Mouse (Mus musculus): ENCODE results near the gene Psg16. TPM values are rescaled to one million over a fixed set of nuclear protein-coding genes. Genes with fewer than 3 reads are reported as not detected.

Gene Psg16
- polyA plus RNA-seq, 1 experiment from 2014 or later, result 4.9 TPM

DNA sequence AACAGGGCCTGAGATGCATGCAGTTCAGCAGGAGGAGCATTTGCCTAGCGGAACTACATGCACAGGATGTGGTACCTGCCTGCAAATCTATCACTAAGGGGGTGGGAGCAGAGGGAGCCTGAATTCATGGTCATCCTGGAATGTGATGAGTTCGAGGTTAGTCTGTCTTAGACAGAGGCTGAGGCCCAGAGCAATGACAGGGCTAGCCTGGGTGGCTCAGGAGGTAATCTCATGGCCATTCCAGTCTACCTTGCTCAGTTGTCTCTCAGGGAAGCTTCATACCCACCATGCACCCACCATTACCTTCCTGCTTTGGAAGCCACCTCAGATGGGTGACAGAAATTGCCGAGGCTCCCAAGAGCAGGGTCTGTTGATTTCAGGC lies 14.4 kb upstream of the Psg16 start:
- Histone ChIP-seq H3K27me3 (ENCODE audit: control insufficient read depth, insufficient read depth, low read length) (peaks cover 16% of the 10 kb centered on the region), H3K27ac (replicated peaks; ENCODE audit: low read depth, low read length) (0 out of 2 replicates have a peak overlapping the region, but pooled peaks have one; percentile 20), H3K4me1 (ENCODE audit: control insufficient read depth, insufficient read depth, low read length) (peaks cover 33% of the 10 kb centered on the region), H3K9me3 (ENCODE audit: control insufficient read depth, low read length) (no peaks in the 10 kb centered on the region), H3K4me2 (ENCODE audit: low read length) (no peak overlapping the region), H3K4me3 (replicated peaks; ENCODE audit: low read depth, low read length) (no peak overlapping the region), H3K36me3 (ENCODE audit: control insufficient read depth, insufficient read depth, low read length) (no peaks in the 10 kb centered on the region), H3K9ac (replicated peaks; ENCODE audit: low read length) (no peak overlapping the region)
- 80% methylated on average over 3 of the region's 3 CpGs for WGBS
- DNase-seq, result no peak
- ATAC-seq (ENCODE audit: low FRiP score, low TSS enrichment), result no peak

- H3K4me1 ChIP-seq (ENCODE audit: control insufficient read depth, insufficient read depth, low read length), result peaks cover 33% of the 10 kb centered on the region
Measured at GRCm38 (mm10) chr7:17060031-17060781, 13.6 kb upstream of the Psg16 start.

GRCm38 (mm10) chr7:17060782-17061605 lies 12.8 kb upstream of the Psg16 start:
- no peak overlapping the region for H3K4me3 ChIP-seq (replicated peaks; ENCODE audit: low read depth, low read length)

More at GRCm38 (mm10) chr7:17060031-17060781, 13.6 kb upstream of the Psg16 start:
- Histone ChIP-seq H3K9me3 (ENCODE audit: control insufficient read depth, low read length) (no peaks in the 10 kb centered on the region), H3K4me2 (ENCODE audit: low read length) (peak overlapping the region; percentile 22; the same call in 1 of the 2 replicates), H3K9ac (replicated peaks; ENCODE audit: low read length) (no peak overlapping the region), H3K36me3 (ENCODE audit: control insufficient read depth, insufficient read depth, low read length) (no peaks in the 10 kb centered on the region), H3K4me3 (replicated peaks; ENCODE audit: low read depth, low read length) (no peak overlapping the region), H3K27ac (replicated peaks; ENCODE audit: low read depth, low read length) (no peak overlapping the region), H3K27me3 (ENCODE audit: control insufficient read depth, insufficient read depth, low read length) (peaks cover 16% of the 10 kb centered on the region)
- ATAC-seq (ENCODE audit: low FRiP score, low TSS enrichment) (no peak), DNase-seq (peak; percentile 89)
- 44% methylated on average over 9 of the region's 9 CpGs for WGBS

DNA sequence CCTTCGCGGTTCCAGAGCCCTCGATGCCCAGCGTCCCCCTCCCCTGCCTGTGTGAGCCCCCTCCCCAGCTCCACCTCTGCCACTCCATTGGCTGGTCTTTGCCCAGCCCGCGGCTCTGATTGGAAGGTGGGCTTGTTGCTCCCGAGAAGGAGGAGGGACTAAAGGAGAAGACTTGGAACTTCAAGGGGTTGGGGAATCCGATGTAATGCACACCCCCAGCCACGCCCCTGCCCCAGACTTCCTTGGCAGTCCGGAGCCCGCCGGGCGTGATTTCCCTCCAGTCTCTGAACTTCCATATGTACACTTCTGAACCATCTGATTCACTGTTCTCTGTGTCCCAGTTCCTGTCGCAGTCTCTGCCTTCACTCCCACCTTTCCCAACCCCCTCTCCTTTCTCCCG lies 11.5 kb upstream of the Psg16 start, which contains the start of gene Hif3a:
Hif3a (minus strand) TSS at position 39 of the 400 bp plus-strand sequence.
- Histone ChIP-seq H3K27me3 (ENCODE audit: control insufficient read depth, insufficient read depth, low read length) (peaks cover 16% of the 10 kb centered on the region), H3K36me3 (ENCODE audit: control insufficient read depth, insufficient read depth, low read length) (no peaks in the 10 kb centered on the region), H3K9me3 (ENCODE audit: control insufficient read depth, low read length) (no peaks in the 10 kb centered on the region), H3K9ac (replicated peaks; ENCODE audit: low read length) (peak within 1 kb of the TSS; percentile 39; the same call in 1 of the 2 replicates), H3K27ac (replicated peaks; ENCODE audit: low read depth, low read length) (no peak within 1 kb of the TSS), H3K4me1 (ENCODE audit: control insufficient read depth, insufficient read depth, low read length) (peaks cover 22% of the 10 kb centered on the region), H3K4me2 (ENCODE audit: low read length) (peak within 1 kb of the TSS; percentile 64), H3K4me3 (replicated peaks; ENCODE audit: low read depth, low read length) (peak within 1 kb of the TSS; percentile 35)
- DNase-seq (peak; percentile 85), ATAC-seq (ENCODE audit: low FRiP score, low TSS enrichment) (peak; percentile 81)
- WGBS, result 0% methylated on average over 15 of the region's 15 CpGs

More at GRCm38 (mm10) chr7:17060782-17061605, 12.8 kb upstream of the Psg16 start:
- Histone ChIP-seq H3K9ac (replicated peaks; ENCODE audit: low read length) (no peak overlapping the region), H3K27me3 (ENCODE audit: control insufficient read depth, insufficient read depth, low read length) (peaks cover 16% of the 10 kb centered on the region), H3K36me3 (ENCODE audit: control insufficient read depth, insufficient read depth, low read length) (no peaks in the 10 kb centered on the region), H3K27ac (replicated peaks; ENCODE audit: low read depth, low read length) (no peak overlapping the region), H3K4me1 (ENCODE audit: control insufficient read depth, insufficient read depth, low read length) (peaks cover 31% of the 10 kb centered on the region), H3K4me2 (ENCODE audit: low read length) (peak overlapping the region; percentile 64), H3K9me3 (ENCODE audit: control insufficient read depth, low read length) (no peaks in the 10 kb centered on the region)
- ATAC-seq (ENCODE audit: low FRiP score, low TSS enrichment) (no peak), DNase-seq (peak; percentile 7)
- 74% methylated on average over 22 of the region's 22 CpGs for WGBS

GRCm38 (mm10) chr7:17062845-17063244 lies 11.0 kb upstream of the Psg16 start:
- peak; percentile 5; the same call in 1 of the 2 replicates for ATAC-seq (ENCODE audit: low FRiP score, low TSS enrichment)

DNA sequence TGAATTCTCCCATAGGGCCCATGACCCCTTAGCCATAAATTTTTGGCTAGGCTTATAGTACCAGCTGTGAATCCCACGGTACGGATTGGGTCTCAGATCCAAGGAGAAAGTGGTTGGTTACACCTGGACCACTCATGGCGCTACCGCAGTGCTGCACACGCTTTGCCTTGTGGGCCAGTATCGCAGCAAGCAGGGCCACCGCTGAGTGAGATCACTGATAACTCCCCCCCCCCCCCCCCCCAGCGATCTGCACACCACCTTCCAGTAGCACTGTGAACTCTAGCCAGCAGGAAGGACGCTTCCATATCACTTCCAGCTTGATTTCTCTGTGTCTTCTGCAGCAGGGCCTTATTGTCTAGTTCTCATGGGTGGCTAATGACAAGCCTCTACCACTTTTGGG lies 8.2 kb upstream of the Psg16 start:
- Histone ChIP-seq H3K36me3 (ENCODE audit: control insufficient read depth, insufficient read depth, low read length) (no peaks in the 10 kb centered on the region), H3K4me3 (replicated peaks; ENCODE audit: low read depth, low read length) (no peak overlapping the region), H3K4me2 (ENCODE audit: low read length) (no peak overlapping the region), H3K4me1 (ENCODE audit: control insufficient read depth, insufficient read depth, low read length) (peaks cover 8% of the 10 kb centered on the region), H3K27ac (replicated peaks; ENCODE audit: low read depth, low read length) (no peak overlapping the region), H3K9me3 (ENCODE audit: control insufficient read depth, low read length) (no peaks in the 10 kb centered on the region), H3K27me3 (ENCODE audit: control insufficient read depth, insufficient read depth, low read length) (peaks cover 16% of the 10 kb centered on the region), H3K9ac (replicated peaks; ENCODE audit: low read length) (no peak overlapping the region)
- 86% methylated on average over 9 of the region's 9 CpGs for WGBS
- no peak for ATAC-seq (ENCODE audit: low FRiP score, low TSS enrichment)
- DNase-seq, result no peak

More at GRCm38 (mm10) chr7:17062845-17063244, 11.0 kb upstream of the Psg16 start:
- H3K27me3 ChIP-seq (ENCODE audit: control insufficient read depth, insufficient read depth, low read length), result peaks cover 16% of the 10 kb centered on the region
- H3K9me3 ChIP-seq (ENCODE audit: control insufficient read depth, low read length), result no peaks in the 10 kb centered on the region
- peak; percentile 1 for DNase-seq
- H3K9ac ChIP-seq (replicated peaks; ENCODE audit: low read length), result peak overlapping the region; percentile 39; the same call in 1 of the 2 replicates
- 17% methylated on average over 11 of the region's 11 CpGs for WGBS
- H3K4me1 ChIP-seq (ENCODE audit: control insufficient read depth, insufficient read depth, low read length), result peaks cover 22% of the 10 kb centered on the region
- no peak overlapping the region for H3K27ac ChIP-seq (replicated peaks; ENCODE audit: low read depth, low read length)
- H3K36me3 ChIP-seq (ENCODE audit: control insufficient read depth, insufficient read depth, low read length), result no peaks in the 10 kb centered on the region
- peak overlapping the region; percentile 64 for H3K4me2 ChIP-seq (ENCODE audit: low read length)
- peak overlapping the region; percentile 35 for H3K4me3 ChIP-seq (replicated peaks; ENCODE audit: low read depth, low read length)

DNA sequence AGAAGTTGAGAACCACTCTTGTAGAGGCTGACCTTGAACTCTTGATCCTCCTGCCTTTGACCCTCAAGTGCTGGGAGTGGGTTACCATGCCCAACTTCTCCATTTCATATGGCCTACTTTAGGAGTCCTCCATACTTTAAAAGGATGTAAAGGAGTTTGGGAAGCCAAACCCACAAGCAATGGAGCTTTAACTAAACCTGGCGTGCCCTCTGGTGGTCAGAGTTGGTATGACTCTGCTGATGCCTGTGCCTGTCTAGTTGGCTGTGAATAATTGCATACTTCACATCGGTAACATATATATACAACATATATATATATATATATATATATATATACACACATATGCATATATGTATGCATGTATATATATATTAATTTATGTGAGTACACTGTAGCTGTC lies 7.4 kb upstream of the Psg16 start:
- WGBS, result 13% methylated on average over 2 of the region's 2 CpGs
- Histone ChIP-seq H3K36me3 (ENCODE audit: control insufficient read depth, insufficient read depth, low read length) (no peaks in the 10 kb centered on the region), H3K4me3 (replicated peaks; ENCODE audit: low read depth, low read length) (no peak overlapping the region), H3K9me3 (ENCODE audit: control insufficient read depth, low read length) (no peaks in the 10 kb centered on the region), H3K9ac (replicated peaks; ENCODE audit: low read length) (no peak overlapping the region), H3K4me1 (ENCODE audit: control insufficient read depth, insufficient read depth, low read length) (peaks cover 6% of the 10 kb centered on the region; the same call in 1 of the 2 replicates), H3K27me3 (ENCODE audit: control insufficient read depth, insufficient read depth, low read length) (peaks cover 12% of the 10 kb centered on the region), H3K4me2 (ENCODE audit: low read length) (no peak overlapping the region), H3K27ac (replicated peaks; ENCODE audit: low read depth, low read length) (no peak overlapping the region)
- ATAC-seq (ENCODE audit: low FRiP score, low TSS enrichment) (no peak), DNase-seq (peak; percentile 88)

DNA sequence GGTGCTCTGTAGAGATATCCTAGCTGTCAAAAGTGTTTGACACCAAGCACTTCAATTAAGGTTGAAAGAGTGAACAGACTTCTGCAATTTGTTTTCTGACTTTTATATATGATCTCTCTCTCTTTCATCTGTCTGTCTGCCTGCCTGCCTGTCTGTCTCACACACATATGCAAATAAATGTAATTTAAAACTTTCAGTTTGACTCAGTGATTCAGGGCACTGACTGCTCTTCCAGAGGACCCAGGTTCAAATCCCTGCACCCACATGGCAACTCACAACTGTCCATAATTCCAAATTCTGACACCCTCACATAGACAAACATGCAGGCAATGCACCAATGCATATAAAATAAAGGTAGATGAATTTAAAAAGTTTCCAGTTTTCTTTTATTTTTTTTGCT lies 6.8 kb upstream of the Psg16 start:
- no peak overlapping the region for H3K9ac ChIP-seq (replicated peaks; ENCODE audit: low read length)
- no peak for ATAC-seq (ENCODE audit: low FRiP score, low TSS enrichment)
- no peak overlapping the region for H3K4me3 ChIP-seq (replicated peaks; ENCODE audit: low read depth, low read length)
- no peak for DNase-seq
- no peak overlapping the region for H3K27ac ChIP-seq (replicated peaks; ENCODE audit: low read depth, low read length)
- H3K4me1 ChIP-seq (ENCODE audit: control insufficient read depth, insufficient read depth, low read length), result peaks cover 5% of the 10 kb centered on the region; the same call in 1 of the 2 replicates
- H3K4me2 ChIP-seq (ENCODE audit: low read length), result no peak overlapping the region
- H3K27me3 ChIP-seq (ENCODE audit: control insufficient read depth, insufficient read depth, low read length), result peaks cover 8% of the 10 kb centered on the region; the same call in 1 of the 2 replicates
- H3K9me3 ChIP-seq (ENCODE audit: control insufficient read depth, low read length), result no peaks in the 10 kb centered on the region
- no peaks in the 10 kb centered on the region for H3K36me3 ChIP-seq (ENCODE audit: control insufficient read depth, insufficient read depth, low read length)

All from midbrain, embryonic 14.5 days (tissue).